Mouse (Mus musculus): ENCODE results near the gene Smlr1. TPM values are rescaled to one million over a fixed set of nuclear protein-coding genes. Genes with fewer than 3 reads are reported as not detected.
A peak's percentile ranks its signal among the peaks of the same experiment; 100 is the strongest.

The Smlr1 gene
- not detected in 2 replicates for polyA plus RNA-seq (2012; rRNA removed)

DNA sequence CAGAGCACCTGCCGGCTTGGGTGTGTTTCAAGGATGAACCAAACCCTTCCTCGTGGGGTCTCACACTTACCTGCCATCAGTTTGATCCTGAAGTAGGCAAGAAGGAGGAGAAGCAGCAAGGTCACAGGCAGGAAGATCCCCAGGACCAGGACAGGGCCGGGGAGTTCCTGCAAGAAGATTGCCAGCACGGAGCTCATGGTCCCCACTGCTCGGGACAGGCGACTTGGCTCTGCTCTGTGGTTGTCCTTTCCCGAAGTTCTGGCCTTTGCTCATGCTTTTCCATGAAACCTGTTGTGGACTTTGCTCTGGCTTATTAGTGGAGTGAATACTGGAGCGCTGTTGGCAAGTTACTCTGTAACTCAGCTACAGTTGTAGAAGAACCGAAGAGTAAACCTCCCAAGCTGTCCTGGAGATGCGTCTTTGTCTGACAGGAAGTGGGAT, at the start of gene Smlr1:
TSS of gene Smlr1 (minus strand) at position 377 of the 441 bp plus-strand sequence.
- no peak for DNase-seq (ENCODE audit: extremely low spot score in 1 of 2, low spot score in 1 of 2)

DNA sequence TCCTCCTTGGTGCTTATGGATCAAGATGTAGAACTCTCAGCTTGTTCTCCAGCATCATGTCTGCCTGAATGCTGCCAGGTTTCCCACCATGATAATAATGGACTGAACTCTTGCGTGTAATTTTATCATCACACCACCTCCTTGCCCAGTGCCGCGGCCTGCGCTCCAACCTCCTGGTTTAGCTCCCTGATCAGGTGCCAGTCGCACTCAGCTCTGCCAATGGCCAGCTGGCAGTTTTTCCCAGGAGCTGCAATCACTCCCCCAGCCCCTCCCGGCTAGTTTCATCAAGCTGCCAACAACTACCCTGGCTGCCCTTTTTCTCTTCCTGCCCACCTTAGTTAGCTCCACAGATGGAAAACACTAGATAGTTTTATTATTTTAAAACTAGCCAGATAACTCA, 48.8 kb upstream of the Smlr1 start:
- DNase-seq (ENCODE audit: extremely low spot score in 1 of 2, low spot score in 1 of 2) = peak; percentile 6 to 30

DNA sequence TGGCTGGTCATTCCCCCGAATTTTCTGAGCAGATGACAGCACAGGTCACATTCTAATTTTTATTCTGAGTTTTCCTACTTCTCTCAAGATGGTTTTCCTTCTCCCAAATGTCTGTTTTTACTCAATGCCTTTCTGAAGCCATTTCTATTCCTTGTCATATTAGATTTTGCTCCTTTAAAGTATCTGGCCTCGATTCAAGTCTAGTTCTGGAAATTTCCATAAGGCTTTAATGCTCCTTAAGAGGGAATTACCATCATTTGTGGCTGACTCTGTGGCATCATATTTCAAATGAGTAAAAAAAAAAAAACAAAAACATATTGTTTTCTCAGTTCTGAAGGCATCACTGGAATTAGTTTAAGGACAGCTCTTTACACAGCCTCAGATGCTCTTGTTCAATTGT, 44.0 kb upstream of the Smlr1 start:
- no peak for DNase-seq (ENCODE audit: extremely low spot score in 1 of 2, low spot score in 1 of 2)

DNA sequence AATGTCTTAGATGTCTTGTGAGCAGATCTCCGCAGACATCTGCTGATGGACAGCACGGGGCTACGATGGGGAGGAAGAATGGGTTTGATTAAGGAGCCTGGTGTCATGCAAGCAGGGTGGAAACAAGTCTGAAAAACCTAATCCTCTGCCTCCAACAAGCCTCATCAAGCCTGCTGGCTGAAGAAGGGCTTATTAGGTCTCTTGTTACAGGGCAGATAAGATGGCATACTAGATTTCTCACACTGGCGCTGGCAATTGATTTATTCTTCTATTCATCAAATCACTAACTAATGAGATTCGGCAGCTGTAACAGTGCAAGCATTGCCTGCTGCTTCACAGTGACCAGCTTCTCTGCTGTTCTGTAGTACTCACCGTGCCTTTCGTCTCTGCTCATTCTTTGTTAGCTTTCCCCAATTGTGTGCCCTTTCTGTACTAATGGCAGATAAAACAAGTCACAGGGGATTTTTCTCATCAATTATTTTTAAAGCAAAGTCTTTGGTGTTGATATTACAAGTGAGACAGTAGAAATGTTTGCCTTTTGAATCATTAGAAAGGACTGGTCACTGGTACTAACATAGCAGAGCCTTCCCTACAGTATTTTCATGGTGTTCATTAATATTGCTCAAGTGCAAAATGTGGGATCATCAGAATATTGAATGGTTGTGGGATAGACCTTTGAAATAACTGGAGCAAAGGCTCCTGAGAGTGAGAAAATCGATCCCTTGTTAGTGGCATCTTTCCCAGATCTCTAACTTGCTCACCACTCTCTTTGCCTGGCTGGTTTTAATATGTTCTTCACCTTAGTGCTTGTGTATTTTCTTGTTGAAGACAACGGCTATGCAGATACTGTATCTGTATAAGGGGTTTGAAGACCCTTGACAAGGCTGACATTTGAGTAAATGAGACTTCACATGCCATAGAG, 35.5 kb upstream of the Smlr1 start:
- DNase-seq (ENCODE audit: extremely low spot score in 1 of 2, low spot score in 1 of 2) = no peak

DNA sequence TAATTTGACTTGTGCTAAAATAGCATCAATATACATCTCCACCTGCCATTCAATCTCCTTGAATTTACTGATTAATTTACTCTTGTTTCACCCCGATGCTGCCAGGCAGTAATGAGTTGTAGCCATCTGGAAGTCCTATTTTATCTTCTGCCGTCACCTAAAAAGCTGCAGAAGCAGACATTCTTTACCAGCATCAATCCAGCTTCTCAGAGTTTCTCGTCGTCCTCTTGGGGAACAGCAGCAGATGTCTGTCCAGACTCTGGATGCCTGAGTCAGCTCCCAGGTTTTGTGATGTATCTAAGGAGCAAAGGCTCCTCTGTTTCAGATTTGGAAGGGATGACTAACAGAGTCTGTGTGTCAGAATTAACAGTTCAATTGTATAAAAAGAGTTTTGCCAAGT, 16.9 kb upstream of the Smlr1 start:
- DNase-seq (ENCODE audit: extremely low spot score in 1 of 2, low spot score in 1 of 2) = peak; percentile 25 to 51

DNA sequence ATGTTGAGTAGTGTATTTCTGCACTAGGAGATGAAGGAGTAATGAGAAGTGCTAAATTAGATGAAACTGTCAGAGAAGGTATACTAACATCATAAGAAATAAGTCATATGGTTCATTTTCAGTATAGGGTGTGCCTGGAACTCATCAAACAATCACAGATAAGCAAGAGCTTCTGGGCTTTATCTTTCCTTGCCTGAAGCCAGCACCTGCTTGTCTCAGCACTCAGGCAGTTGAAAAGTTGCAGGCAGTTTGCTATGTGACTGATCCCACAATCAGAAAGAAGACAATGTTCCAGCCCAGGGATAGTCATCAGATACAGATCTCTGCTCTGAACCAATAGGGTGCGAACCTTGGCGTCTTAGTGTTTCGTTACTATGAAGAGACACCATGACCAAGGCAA, 5.0 kb upstream of the Smlr1 start:
- no peak for DNase-seq (ENCODE audit: extremely low spot score in 1 of 2, low spot score in 1 of 2)

DNA sequence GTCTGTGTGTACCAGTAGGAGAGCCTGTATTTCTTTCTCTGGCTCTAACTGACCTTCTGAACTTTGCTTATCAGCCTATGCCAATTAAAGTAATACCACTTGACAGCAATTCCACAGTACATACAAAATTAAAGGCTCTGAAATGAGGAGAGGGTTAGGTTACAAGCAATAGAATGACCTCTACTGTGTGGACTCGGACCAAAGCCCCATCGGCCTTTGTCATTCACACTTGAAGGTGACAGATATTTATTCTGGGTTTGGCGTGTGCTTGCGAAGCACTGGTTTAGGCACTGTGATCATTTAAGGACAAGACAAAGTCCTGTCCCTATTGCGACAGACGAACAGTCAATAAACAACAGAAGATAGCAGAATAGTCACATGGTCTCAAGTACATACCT, 3.7 kb upstream of the Smlr1 start:
- no peak for DNase-seq (ENCODE audit: extremely low spot score in 1 of 2, low spot score in 1 of 2)

DNA sequence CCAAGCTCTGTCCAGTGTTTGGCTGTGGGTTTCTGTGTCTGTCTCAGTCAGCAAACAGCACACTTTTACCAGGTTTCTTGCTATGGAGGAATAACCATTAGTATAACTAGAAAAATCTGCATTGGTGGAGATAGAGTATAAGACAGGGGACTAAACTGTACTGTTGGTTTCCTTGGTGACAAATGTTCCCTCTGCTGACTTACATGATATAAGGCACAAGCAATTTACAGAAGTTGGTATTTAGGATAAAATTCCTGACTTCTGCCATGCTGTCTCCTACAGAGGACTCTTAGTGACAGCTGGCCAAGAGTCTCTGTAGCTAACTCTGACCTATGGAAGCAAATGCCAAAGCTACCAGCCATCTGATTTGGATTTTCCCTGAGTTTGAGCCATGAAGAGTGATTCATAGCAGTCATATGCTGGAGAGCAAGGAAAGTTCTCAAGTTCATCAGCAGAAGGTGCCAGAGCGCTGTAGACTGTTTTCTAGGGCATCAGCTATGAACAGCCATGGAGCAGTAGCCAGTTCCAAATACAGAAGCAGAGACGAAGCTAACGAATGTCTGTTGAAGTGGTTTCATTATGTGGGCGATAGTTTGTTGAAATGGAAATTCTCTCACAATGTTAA, 3.2 kb upstream of the Smlr1 start:
- DNase-seq (ENCODE audit: extremely low spot score in 1 of 2, low spot score in 1 of 2) = peak; percentile 67 to 79

DNA sequence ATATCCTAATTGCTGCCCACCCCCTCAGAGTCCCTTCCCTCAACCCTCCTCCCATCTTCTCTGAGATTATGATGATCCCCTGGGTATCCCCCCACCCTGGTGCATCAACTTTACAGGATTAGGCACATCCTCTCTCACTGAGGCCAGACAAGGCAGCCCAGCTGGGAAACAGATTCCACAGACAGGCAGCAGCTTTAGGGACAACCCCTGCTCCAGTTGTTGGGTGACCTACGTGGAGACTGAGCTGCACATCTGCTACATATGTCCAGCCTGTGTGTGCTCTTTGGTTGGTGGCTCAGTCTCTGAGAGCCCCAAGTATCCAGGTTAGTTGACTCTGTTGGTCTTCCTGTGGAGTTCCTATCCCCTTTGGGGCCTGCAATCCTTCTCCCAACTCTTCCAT, 2.7 kb upstream of the Smlr1 start:
- no peak for DNase-seq (ENCODE audit: extremely low spot score in 1 of 2, low spot score in 1 of 2)

DNA sequence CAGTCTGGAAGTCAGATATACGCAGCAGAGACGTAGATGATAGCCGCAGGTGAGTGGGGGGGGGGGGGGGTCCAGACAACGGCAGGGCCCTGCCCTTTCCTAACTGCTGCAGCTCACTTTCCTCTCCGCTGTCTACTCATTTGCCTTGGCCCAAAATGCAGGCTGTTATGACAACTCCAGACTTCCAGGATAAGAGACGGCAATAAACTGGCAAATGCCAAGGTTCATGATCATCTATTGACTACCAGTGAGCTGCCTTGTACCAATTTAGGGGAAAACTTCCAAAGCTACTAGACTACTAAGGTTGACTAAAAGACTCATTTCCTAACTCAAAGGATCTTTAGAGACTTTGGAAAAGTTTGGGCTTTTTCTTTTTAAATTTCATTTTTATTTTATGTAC, 554 bp upstream of the Smlr1 start:
- DNase-seq (ENCODE audit: extremely low spot score in 1 of 2, low spot score in 1 of 2) = no peak

DNA sequence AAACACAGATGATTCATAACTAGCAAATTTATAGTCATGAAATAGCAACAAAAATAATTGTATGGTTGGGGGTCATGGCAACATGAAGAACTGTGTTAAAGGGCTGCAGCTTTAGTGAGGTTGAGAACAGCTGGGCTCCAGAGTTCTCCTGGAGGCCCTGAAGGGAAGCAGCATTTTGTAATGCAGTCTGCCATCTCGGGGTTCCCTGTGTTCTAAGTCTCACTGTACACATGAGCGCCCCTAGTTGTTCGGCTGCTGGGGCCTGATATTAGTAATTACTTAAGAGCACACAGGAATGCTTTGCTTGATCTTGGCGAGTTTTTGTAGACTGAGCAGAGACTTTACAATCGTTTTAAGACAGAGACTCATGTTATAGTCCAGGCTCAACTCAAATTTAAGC, 1.6 kb downstream of the Smlr1 start:
- no peak for DNase-seq (ENCODE audit: extremely low spot score in 1 of 2, low spot score in 1 of 2)

DNA sequence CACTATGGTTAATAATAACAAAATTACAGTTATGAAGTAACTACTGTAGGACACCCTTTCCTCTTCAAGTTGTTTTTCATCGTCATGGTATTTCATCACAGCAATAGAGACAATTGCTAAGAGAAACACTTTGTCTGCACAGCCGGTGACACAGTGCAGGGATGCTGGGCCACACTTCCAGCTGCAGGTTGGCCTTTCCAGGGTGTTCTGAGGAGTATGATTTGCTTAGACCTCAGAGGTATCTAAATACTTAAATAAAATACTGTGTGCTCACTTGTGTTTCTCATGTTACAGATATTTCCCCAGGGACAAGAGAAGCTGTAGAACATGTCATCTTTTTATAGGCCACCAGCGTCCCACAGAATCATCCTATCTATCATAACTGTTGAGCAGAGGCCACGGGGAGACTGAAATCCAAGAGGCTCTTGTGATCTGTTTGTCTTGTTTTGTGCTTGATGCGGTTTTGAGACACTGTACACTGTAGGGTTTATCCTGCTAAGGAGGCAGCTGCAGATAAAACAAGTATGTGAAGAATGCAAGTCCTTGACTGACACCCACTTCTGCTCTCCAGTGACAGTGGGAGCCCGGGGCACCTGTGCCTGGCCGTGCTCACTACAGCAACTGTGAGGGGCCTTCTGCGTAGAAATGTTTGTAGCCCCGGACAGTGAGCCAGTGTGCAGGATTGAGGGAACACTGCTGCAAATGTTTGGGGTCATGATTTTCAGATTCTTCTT, 2.4 kb downstream of the Smlr1 start:
- no peak for DNase-seq (ENCODE audit: extremely low spot score in 1 of 2, low spot score in 1 of 2)

DNA sequence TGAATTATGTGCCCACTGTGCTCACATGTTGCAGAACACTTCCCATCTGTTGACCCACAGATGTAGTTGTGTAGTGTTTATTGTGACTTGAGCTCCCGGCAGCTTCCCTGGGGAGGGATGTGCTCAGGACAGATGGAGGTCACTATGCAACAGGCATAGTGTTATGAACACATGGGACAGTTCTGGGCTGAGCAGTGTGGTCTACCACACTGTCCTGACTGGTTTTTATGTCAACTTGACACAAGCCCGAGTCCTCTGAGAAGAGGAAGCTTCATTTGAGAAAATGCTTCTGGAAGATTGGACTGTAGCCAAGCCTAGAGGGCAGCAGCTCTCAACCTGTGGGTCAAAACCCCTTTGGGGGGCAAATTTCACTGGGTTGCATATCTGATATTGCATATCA, 3.0 kb downstream of the Smlr1 start:
- DNase-seq (ENCODE audit: extremely low spot score in 1 of 2, low spot score in 1 of 2) = no peak

DNA sequence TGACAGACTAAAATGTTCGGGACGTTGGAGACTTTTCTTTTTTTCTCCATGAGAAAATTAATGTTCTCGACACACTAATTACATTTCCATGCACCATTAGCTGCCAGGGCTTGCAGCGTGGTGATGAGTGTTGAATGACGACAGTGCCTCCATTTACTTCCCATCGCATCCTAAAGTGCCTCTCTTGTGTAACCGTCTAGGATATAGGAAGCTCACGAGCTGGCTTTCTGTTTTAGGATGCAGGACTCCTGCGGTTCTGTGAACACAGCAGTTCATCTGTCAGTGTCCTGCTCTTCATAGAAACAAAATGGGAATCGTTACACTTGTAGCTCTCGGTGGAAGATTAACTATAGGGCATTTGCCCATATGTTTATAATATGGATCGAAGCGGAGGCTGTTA, 4.7 kb downstream of the Smlr1 start:
- DNase-seq (ENCODE audit: extremely low spot score in 1 of 2, low spot score in 1 of 2) = no peak

DNA sequence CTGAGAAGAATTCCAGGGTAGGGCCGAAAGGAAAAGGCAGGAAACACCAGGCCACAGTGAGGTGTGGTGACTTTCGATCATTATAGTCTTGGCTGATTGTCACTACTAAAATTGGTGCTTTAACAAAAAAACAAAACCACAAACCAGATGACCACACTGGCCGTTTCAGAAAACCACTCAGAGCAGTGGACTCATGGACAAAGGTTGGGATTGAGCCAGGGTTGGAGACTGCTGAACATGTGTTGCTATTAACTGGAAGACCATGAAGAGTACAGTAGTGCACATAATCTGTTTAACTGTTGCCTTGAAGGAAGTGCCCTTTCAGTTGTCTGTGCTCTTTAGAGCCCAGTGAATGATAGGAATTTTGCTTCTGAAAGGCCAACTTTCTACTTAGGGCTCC, 8.9 kb downstream of the Smlr1 start:
- no peak for DNase-seq (ENCODE audit: extremely low spot score in 1 of 2, low spot score in 1 of 2)

DNA sequence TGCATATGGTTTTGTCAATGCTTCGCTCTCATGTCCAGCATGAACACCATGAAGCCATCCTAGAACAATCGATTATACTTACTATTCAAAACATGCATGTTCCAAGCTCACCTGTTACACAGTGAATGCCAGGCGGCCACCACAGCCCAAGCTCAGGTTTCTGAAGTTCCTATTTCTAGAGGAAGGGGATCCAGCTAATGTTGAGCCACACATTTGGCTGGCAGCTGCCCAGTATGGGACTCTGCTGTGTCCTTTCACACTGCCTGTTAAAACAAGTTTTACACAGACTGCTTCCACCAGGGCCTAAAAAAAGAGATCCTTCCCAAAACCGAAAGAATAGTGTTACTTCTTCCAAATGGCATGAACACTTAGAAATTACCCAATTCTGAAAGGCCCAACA, 9.4 kb downstream of the Smlr1 start:
- DNase-seq (ENCODE audit: extremely low spot score in 1 of 2, low spot score in 1 of 2) = no peak

DNA sequence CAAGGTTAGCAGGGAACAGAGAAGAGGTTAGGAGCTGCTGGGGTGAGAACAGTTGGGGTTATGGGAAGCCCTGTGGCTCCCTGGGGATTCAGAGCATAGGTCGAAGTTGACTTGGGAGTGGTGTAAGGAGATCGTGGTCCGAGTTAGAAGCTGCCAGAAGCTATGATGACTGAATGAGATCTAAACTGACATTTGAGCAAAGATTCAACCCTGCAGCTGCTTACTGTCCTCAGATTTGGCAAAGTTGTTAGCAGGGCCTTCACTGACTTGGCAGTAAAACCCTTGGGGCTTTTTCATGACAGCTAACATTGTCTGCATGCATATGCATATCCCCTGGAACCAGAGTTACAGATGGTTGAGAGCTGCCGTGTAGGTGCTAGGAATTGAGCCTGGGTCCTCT, 9.9 kb downstream of the Smlr1 start:
- DNase-seq (ENCODE audit: extremely low spot score in 1 of 2, low spot score in 1 of 2) = no peak

DNA sequence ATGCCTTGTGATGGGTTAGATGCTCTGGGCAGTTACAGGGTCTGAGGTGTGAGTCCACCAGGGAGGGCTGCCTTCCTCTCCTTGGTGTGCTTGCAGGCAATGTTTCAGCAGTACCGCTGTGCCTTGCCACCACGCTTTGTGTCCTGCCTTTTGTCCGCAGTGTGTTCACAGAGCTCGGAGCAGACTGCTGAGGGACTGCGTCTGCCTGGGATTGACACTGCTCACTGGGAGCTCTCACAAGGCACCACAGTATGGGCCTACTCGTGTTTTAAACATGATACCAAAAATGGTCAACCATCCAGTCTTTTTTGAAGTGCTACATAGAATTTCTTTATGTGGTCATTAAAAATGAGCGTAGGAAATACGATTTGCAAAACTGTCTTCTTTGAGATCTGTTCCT, 12.3 kb downstream of the Smlr1 start:
- no peak for DNase-seq (ENCODE audit: extremely low spot score in 1 of 2, low spot score in 1 of 2)

DNA sequence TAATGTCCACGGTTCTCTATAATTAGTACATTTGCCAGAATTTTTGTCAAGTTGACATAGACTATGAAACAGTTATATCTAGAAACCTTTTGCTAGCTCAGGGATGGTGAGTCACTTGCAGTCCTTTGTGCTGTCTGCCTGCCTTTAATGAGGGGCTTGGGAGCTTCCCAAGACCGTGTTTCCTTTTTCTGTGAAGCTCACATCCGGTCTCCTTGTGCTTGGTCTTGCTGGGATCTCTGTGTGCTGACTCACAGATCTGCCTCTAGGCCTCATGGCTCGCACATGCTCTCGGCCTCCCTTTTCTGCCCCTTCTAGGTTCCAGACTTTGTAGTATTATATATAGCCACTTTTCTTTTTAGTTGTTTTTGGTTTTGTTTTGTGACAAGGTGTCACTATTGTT, 15.6 kb downstream of the Smlr1 start:
- no peak for DNase-seq (ENCODE audit: extremely low spot score in 1 of 2, low spot score in 1 of 2)

DNA sequence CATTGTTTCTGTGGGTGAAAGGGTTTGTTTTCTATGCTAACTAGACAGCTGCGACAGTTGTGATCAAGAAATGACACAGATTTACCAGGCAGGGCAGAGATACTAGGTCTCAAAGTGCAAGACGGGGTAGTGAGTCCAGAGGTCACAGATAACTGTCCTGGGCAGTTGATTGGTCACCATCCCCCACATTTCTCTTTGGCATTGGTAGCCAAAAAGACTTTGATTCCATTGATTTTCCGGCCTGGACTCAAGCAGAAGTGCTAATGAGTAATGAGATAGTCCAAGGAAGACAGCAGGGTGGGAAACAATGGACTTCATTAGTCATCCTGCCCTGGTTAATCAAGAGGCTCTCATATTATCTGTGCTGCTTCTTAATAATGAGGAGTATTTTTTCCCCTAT, 16.1 kb downstream of the Smlr1 start:
- no peak for DNase-seq (ENCODE audit: extremely low spot score in 1 of 2, low spot score in 1 of 2)

DNA sequence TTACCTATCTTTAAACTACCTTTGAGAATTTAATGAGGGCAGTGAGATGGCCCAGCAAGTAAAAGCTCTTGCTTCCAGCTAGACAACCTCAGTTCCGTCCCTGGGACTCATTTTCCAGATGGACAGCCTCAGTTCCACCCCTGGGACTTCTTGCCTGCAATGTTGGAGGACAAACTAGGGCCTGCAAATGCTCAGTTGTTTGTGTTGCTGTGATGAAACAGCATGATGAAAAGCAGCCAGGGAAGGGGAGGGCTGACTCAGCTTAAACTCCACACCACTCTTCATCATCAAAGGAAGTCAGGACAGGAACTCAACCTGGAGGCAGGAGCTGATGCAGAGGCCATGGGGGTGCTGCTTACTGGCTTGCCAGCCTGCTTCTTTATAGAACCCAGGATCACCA, 22.2 kb downstream of the Smlr1 start:
- no peak for DNase-seq (ENCODE audit: extremely low spot score in 1 of 2, low spot score in 1 of 2)
